In genomic region chr7:132287340-132287664, GRCm38 (mm10) we compare ENCODE assay signal across 10 mouse cellular contexts. TPM values are rescaled to one million over a fixed set of nuclear protein-coding genes. Genes with fewer than 3 reads are reported as not detected.
DNase-seq lines count a peak whose midpoint lies in the region; ATAC-seq lines count a peak whose summit lies in the region.
"Had no signal": no experiment of that assay in that cellular context is flagged by ENCODE, and none has a peak within 500 bp of the region (broad histone marks: within the 10 kb centered on the region; RNA-seq: fewer than 3 reads in every experiment).

No protein-coding gene starts in this region.

- ATAC-seq in forebrain, embryonic 16.5 days, result no peak
- ATAC-seq in liver, embryonic 11.5 days (replicated peaks; ENCODE audit: low FRiP score), result peak; percentile 13; the same call in 1 of the 2 replicates
- peak; percentile 52; the same call in 1 of the 2 replicates for ATAC-seq in embryonic facial prominence, embryonic 12.5 days (ENCODE audit: insufficient number of reproducible peaks, insufficient read depth, low FRiP score, low TSS enrichment)
- ATAC-seq in limb, embryonic 13.5 days (ENCODE audit: low FRiP score, low read depth), result 0 out of 2 replicates have a peak, but pooled peaks have one; percentile 12
- ATAC-seq in megakaryocyte progenitor cell, adult 5-6 weeks (replicated peaks; ENCODE audit: poor library complexity), result no peak; the same call in 1 of the 2 replicates
- ATAC-seq: Patski had no signal

- H3K4me1 ChIP-seq in forebrain, embryonic 10.5 days, result peaks cover 67% of the 10 kb centered on the region
- H3K4me1 ChIP-seq in forebrain, embryonic 16.5 days (replicated peaks; ENCODE audit: control insufficient read depth, insufficient read depth, low read length), result peaks cover 49% of the 10 kb centered on the region
- H3K4me1 ChIP-seq in liver, embryonic 11.5 days (replicated peaks; ENCODE audit: control insufficient read depth, insufficient read depth, low read length), result peaks cover 25% of the 10 kb centered on the region
- H3K4me1 ChIP-seq in embryonic facial prominence, embryonic 12.5 days, result peaks cover 30% of the 10 kb centered on the region
- H3K4me1 ChIP-seq in limb, embryonic 13.5 days, result peaks cover 60% of the 10 kb centered on the region

- no peak overlapping the region for H3K4me2 ChIP-seq in forebrain, embryonic 16.5 days (ENCODE audit: low read length)
- peak overlapping the region; percentile 21; the same call in 1 of the 2 replicates for H3K4me2 ChIP-seq in liver, embryonic 11.5 days
- H3K4me2 ChIP-seq in embryonic facial prominence, embryonic 12.5 days (replicated peaks), result no peak overlapping the region
- H3K4me2 ChIP-seq in limb, embryonic 13.5 days (replicated peaks), result no peak overlapping the region

- H3K9ac ChIP-seq in forebrain, embryonic 16.5 days (replicated peaks; ENCODE audit: low read depth, low read length), result no peak overlapping the region; the same call in 1 of the 2 replicates
- no peak overlapping the region for H3K9ac ChIP-seq in liver, embryonic 11.5 days (ENCODE audit: low read depth, low read length)
- no peak overlapping the region for H3K9ac ChIP-seq in embryonic facial prominence, embryonic 12.5 days
- no peak overlapping the region for H3K9ac ChIP-seq in limb, embryonic 13.5 days

- peak overlapping the region; percentile 62 for H3K27ac ChIP-seq in forebrain, embryonic 10.5 days
- H3K27ac ChIP-seq in forebrain, embryonic 16.5 days (ENCODE audit: low read length), result no peak overlapping the region; the same call in 1 of the 2 replicates
- peak overlapping the region; percentile 57; the same call in 1 of the 2 replicates for H3K27ac ChIP-seq in liver, embryonic 11.5 days (ENCODE audit: low read depth, low read length)
- no peak overlapping the region for H3K27ac ChIP-seq in embryonic facial prominence, embryonic 12.5 days
- H3K27ac ChIP-seq in limb, embryonic 13.5 days, result no peak overlapping the region; the same call in 1 of the 2 replicates

- no peaks in the 10 kb centered on the region for H3K36me3 ChIP-seq in forebrain, embryonic 10.5 days (replicated peaks)
- H3K36me3 ChIP-seq in forebrain, embryonic 16.5 days (ENCODE audit: control insufficient read depth, insufficient read depth), result no peaks in the 10 kb centered on the region
- H3K36me3 ChIP-seq in liver, embryonic 11.5 days (ENCODE audit: control insufficient read depth, insufficient read depth, low read length), result no peaks in the 10 kb centered on the region
- H3K36me3 ChIP-seq in embryonic facial prominence, embryonic 12.5 days, result no peaks in the 10 kb centered on the region
- no peaks in the 10 kb centered on the region for H3K36me3 ChIP-seq in limb, embryonic 13.5 days

- H3K9me3 ChIP-seq in forebrain, embryonic 10.5 days, result no peaks in the 10 kb centered on the region
- H3K9me3 ChIP-seq in forebrain, embryonic 16.5 days (ENCODE audit: control insufficient read depth, low read length), result no peaks in the 10 kb centered on the region
- H3K9me3 ChIP-seq in liver, embryonic 11.5 days (ENCODE audit: control insufficient read depth, low read length), result no peaks in the 10 kb centered on the region
- no peaks in the 10 kb centered on the region for H3K9me3 ChIP-seq in embryonic facial prominence, embryonic 12.5 days
- no peaks in the 10 kb centered on the region for H3K9me3 ChIP-seq in limb, embryonic 13.5 days

- no peaks in the 10 kb centered on the region for H3K27me3 ChIP-seq in forebrain, embryonic 10.5 days (ENCODE audit: poor library complexity, severe bottlenecking)
- no peaks in the 10 kb centered on the region for H3K27me3 ChIP-seq in forebrain, embryonic 16.5 days (replicated peaks; ENCODE audit: control insufficient read depth, insufficient read depth, low read length)
- no peaks in the 10 kb centered on the region for H3K27me3 ChIP-seq in liver, embryonic 11.5 days (replicated peaks; ENCODE audit: control insufficient read depth, insufficient read depth, low read length)
- H3K27me3 ChIP-seq in embryonic facial prominence, embryonic 12.5 days, result no peaks in the 10 kb centered on the region
- H3K27me3 ChIP-seq in limb, embryonic 13.5 days, result no peaks in the 10 kb centered on the region
- H3K27me3 ChIP-seq: Patski had no signal

- DNase-seq in forebrain, embryonic 10.5 days (ENCODE audit: extremely low spot score, low spot score), result no peak
- DNase-seq in liver, embryonic 11.5 days (ENCODE audit: low spot score), result no peak
- DNase-seq in liver, result no peak
- DNase-seq in embryo, embryonic 9.5 days (ENCODE audit: extremely low spot score), result no peak
- DNase-seq: heart, adult 11 months had no signal

- WGBS in forebrain, embryonic 10.5 days, result 76% methylated on average over 3 of the region's 3 CpGs
- WGBS in forebrain, embryonic 16.5 days, result 75% methylated on average over 3 of the region's 3 CpGs
- WGBS in liver, embryonic 11.5 days, result 78% methylated on average over 3 of the region's 3 CpGs
- 74% methylated on average over 3 of the region's 3 CpGs for WGBS in embryonic facial prominence, embryonic 12.5 days
- 83% methylated on average over 3 of the region's 3 CpGs for WGBS in limb, embryonic 13.5 days

- no peak overlapping the region for H3K4me3 ChIP-seq in forebrain, embryonic 10.5 days
- H3K4me3 ChIP-seq in forebrain, embryonic 16.5 days (replicated peaks; ENCODE audit: low read length), result no peak overlapping the region
- no peak overlapping the region for H3K4me3 ChIP-seq in liver, embryonic 11.5 days (ENCODE audit: low read depth, low read length)
- H3K4me3 ChIP-seq in embryonic facial prominence, embryonic 12.5 days, result no peak overlapping the region
- H3K4me3 ChIP-seq in limb, embryonic 13.5 days, result no peak overlapping the region

RNA-seq across cellular contexts. Expression of gene Chst15, which starts 29.7 kb away (rescaled TPM):
- polyA plus RNA-seq in forebrain, embryonic 10.5 days (2016; fragmentation: Nextera tagmentation; extraction: Ambion mirVana), result 9.2 and 9.7 TPM in 2 replicates
- polyA plus RNA-seq in forebrain, embryonic 16.5 days (2015; fragmentation: Nextera tagmentation; extraction: Ambion mirVana), result 22.8 and 23.7 TPM in 2 replicates
- polyA plus RNA-seq in liver, embryonic 11.5 days (2014; fragmentation: Nextera tagmentation; extraction: Ambion mirVana), result 12.8 and 14.1 TPM in 2 replicates
- polyA plus RNA-seq in embryonic facial prominence, embryonic 12.5 days (2016; fragmentation: Nextera tagmentation; extraction: Ambion mirVana), result 22.5 and 24.6 TPM in 2 replicates
- 23.6 and 24.3 TPM in 2 replicates for polyA plus RNA-seq in limb, embryonic 13.5 days (2015; fragmentation: Nextera tagmentation; extraction: Ambion mirVana)
- 8.6 and 11.5 TPM in 2 replicates for total RNA-seq in megakaryocyte progenitor cell, adult 5-6 weeks (2015)
- 7.3 and 8.2 TPM in 2 replicates for total RNA-seq in megakaryocyte progenitor cell, adult 5-6 weeks (2017)

Comparison
In these comparisons a context has a peak if more than half of its experiments do, and no peak if none do; other contexts are left out.
1. H3K27ac ChIP-seq: peak in forebrain, embryonic 10.5 days (single experiment) and liver, embryonic 11.5 days (single experiment); none in forebrain, embryonic 16.5 days (single experiment), embryonic facial prominence, embryonic 12.5 days (single experiment) and limb, embryonic 13.5 days (single experiment).
2. ATAC-seq: peak in liver, embryonic 11.5 days (single experiment), embryonic facial prominence, embryonic 12.5 days (single experiment) and limb, embryonic 13.5 days (single experiment); none in forebrain, embryonic 16.5 days (single experiment) and megakaryocyte progenitor cell, adult 5-6 weeks (single experiment).